ENCODE assay signal across 21 mouse cellular contexts in genomic region chr8:72066819-72067399, GRCm38 (mm10). TPM values are rescaled to one million over a fixed set of nuclear protein-coding genes. Genes with fewer than 3 reads are reported as not detected.
DNase-seq lines count a peak whose midpoint lies in the region; ATAC-seq lines count a peak whose summit lies in the region.
"Not testable (repeated sequence)": the region's sequence is repeated elsewhere in the genome, so short reads cannot be mapped to it uniquely, and the experiment has no call there.
"Had no signal": no experiment of that assay in that cellular context is flagged by ENCODE, and none has a peak within 500 bp of the region (broad histone marks: within the 10 kb centered on the region; RNA-seq: fewer than 3 reads in every experiment).

No protein-coding gene starts in this region.

- not testable (repeated sequence) for H3K36me3 ChIP-seq in splenic B cell, adult 2 months (ENCODE audit: control insufficient read depth, insufficient read depth, low read length, poor library complexity, severe bottlenecking)

- not testable (repeated sequence) for H3K27me3 ChIP-seq in splenic B cell, adult 2 months (ENCODE audit: control insufficient read depth, insufficient read depth, low read length, poor library complexity, severe bottlenecking)

- peak; percentile 27 for DNase-seq in CD4-positive, CD25-positive, alpha-beta regulatory T cell, adult 2 months (ENCODE audit: low read depth, low spot score)
- peak; percentile 44 for DNase-seq in naive thymus-derived CD4-positive, alpha-beta T cell, adult 2 months (ENCODE audit: low read depth)
- peak; percentile 47 for DNase-seq in splenic B cell, adult 2 months (ENCODE audit: low read depth, low spot score)

- ATAC-seq in activated CD4-positive, CD25-positive, alpha-beta regulatory T cell, adult 4 months: peak; percentile 54
- peak; percentile 96 to 97 for ATAC-seq in hematopoietic stem cell, adult 5-6 weeks (replicated peaks in 1 of 2; ENCODE audit: insufficient read depth in 1 of 2, low FRiP score in 2 of 2, low TSS enrichment in 1 of 2, low read depth in 1 of 2, poor library complexity in 2 of 2, severe bottlenecking in 2 of 2)
- ATAC-seq in megakaryocyte, adult 5-6 weeks (ENCODE audit: poor library complexity, severe bottlenecking): peak; percentile 99

RNA-seq across cellular contexts. Expression of gene Olfr373, which starts 16.1 kb away (rescaled TPM):
- polyA plus RNA-seq in activated CD4-positive, CD25-positive, alpha-beta regulatory T cell, adult 4 months (2017; shearing (Covaris generic)): under 1 TPM in 1 of 2 experiments, not detected in 1; 0.20 TPM
- total RNA-seq in hematopoietic stem cell, adult 5-6 weeks (2017): not detected in 2 replicates
- not detected in 2 replicates for total RNA-seq in megakaryocyte, adult 5-6 weeks (2015)
- not detected in 2 replicates for total RNA-seq in megakaryocyte, adult 5-6 weeks (2017)
- total RNA-seq: adrenal gland, postnatal 10 days; CH12.LX; gastrocnemius, postnatal 10 days; gastrocnemius, postnatal 4 days; heart, adult 2 months; heart, postnatal 14 days had no signal
- polyA plus RNA-seq: embryonic facial prominence, embryonic 13.5 days; forebrain, embryonic 12.5 days; forebrain, embryonic 16.5 days; frontal cortex, adult 2 months; heart, adult 2 months; heart, embryonic 11.5 days; heart, embryonic 15.5 days; hindbrain, embryonic 10.5 days; hindbrain, embryonic 14.5 days had no signal

RNA-seq across cellular contexts. Expression of gene Olfr372, which starts 25.9 kb away (rescaled TPM):
- polyA plus RNA-seq in activated CD4-positive, CD25-positive, alpha-beta regulatory T cell, adult 4 months (2017; shearing (Covaris generic)): not detected
- not detected in 2 replicates for total RNA-seq in hematopoietic stem cell, adult 5-6 weeks (2017)
- total RNA-seq in megakaryocyte, adult 5-6 weeks (2015): not detected in 2 replicates
- 0.18 and 0.37 TPM in 2 replicates for total RNA-seq in megakaryocyte, adult 5-6 weeks (2017)
- total RNA-seq: adrenal gland, postnatal 10 days; adrenal gland, postnatal 4 days; CH12.LX; gastrocnemius, postnatal 10 days; gastrocnemius, postnatal 4 days; heart, adult 2 months; heart, postnatal 14 days had no signal
- polyA plus RNA-seq: embryonic facial prominence, embryonic 13.5 days; forebrain, embryonic 12.5 days; forebrain, embryonic 16.5 days; frontal cortex, adult 2 months; heart, adult 2 months; heart, embryonic 11.5 days; heart, embryonic 15.5 days; hindbrain, embryonic 10.5 days; hindbrain, embryonic 14.5 days had no signal

RNA-seq across cellular contexts. Expression of gene Olfr374, which starts 39.9 kb away (rescaled TPM):
- polyA plus RNA-seq in activated CD4-positive, CD25-positive, alpha-beta regulatory T cell, adult 4 months (2017; shearing (Covaris generic)): under 1 TPM in 1 of 2 experiments, not detected in 1; 0.20 TPM
- total RNA-seq in hematopoietic stem cell, adult 5-6 weeks (2017): not detected in 2 replicates
- total RNA-seq in megakaryocyte, adult 5-6 weeks (2015): not detected in 2 replicates
- total RNA-seq in megakaryocyte, adult 5-6 weeks (2017): not detected in 2 replicates
- total RNA-seq: adrenal gland, postnatal 10 days; adrenal gland, postnatal 4 days; CH12.LX; gastrocnemius, postnatal 10 days; gastrocnemius, postnatal 4 days; heart, adult 2 months; heart, postnatal 14 days had no signal
- polyA plus RNA-seq: forebrain, embryonic 16.5 days; heart, adult 2 months; heart, embryonic 11.5 days; heart, embryonic 15.5 days; hindbrain, embryonic 10.5 days; hindbrain, embryonic 14.5 days had no signal

RNA-seq across cellular contexts. Expression of gene Cyp4f18, which starts 57.5 kb away (rescaled TPM):
- polyA plus RNA-seq in activated CD4-positive, CD25-positive, alpha-beta regulatory T cell, adult 4 months (2017; shearing (Covaris generic)): 1 to 10 TPM in 1 of 2 experiments, under 1 TPM in 1; 0.71 to 2.9 TPM
- 1.3 and 3.4 TPM in 2 replicates for total RNA-seq in hematopoietic stem cell, adult 5-6 weeks (2017)
- 107 and 114 TPM in 2 replicates for total RNA-seq in megakaryocyte, adult 5-6 weeks (2015)
- 65.9 and 74.6 TPM in 2 replicates for total RNA-seq in megakaryocyte, adult 5-6 weeks (2017)

Comparison
In these comparisons a context has a peak if more than half of its experiments do, and no peak if none do; other contexts are left out.
1. Peak in every context shown above with its lines: DNase-seq and ATAC-seq.